Mouse (Mus musculus) thymus, postnatal 36 days (tissue): ENCODE data around the gene Hephl1.
"Not testable (repeated sequence)": the region's sequence is repeated elsewhere in the genome, so short reads cannot be mapped to it uniquely, and the experiment has no call there.

Experiments
- DNase-seq, 2 experiments: peaks; one replicate each; pipeline ENCODE4 v3.0.0; 2022; ENCODE audit warnings: mixed read lengths in 2 of 2

The Hephl1 gene

DNA sequence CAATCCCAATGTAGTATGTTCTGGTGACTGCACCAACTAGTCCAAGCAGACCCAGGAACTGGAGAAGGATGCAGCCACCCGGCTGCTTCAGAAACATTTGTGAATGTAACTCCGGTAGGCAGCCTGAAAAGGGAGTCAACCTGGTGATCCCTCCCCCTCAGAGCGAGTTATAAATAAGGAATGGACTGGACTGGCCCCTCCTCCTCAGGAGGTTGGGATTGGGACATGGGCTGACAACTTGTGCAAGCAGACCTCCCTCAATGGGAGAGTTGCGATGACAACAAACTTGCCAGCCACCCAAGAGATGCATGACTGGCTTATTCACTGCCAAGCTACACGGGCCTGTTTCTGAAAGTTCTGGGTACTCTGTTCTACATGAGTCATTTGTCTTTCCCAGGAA, at the start of gene Hephl1:
Gene Hephl1, minus strand, starts transcription at position 101 of the 400 bp plus-strand sequence.
- no peak for DNase-seq

DNA sequence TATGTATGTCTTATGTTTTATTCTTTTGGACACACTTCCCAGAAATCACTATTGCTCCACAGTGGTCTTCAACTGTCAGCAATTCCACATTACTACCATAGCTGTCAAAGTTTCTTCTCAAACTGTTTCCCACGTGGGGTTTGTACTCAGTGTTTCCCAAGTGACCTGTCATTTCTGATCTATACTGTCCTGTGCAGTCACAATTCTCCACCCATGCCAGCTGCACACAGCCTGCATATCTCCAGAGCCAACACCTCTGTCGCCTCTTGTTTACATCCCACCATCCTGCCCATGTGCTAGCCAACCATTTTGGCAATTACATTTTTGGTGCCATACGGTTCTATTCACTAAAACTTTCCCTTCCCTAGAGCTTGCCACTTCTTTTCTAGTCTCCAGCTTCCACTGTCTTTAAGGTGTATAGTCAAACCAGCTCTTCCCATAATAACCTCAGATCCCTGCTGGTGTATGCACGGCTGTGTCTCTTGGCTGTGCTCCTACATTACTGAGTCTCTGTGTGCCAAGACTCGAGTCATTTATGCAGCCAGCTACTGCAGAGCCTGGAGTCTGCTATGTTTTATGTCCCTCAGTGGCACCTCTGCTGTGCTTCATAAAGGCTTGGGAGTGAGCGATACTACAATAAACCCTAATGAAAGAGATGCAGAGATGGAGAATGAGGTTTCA, 37.5 kb upstream of the Hephl1 start:
- DNase-seq: no peak

DNA sequence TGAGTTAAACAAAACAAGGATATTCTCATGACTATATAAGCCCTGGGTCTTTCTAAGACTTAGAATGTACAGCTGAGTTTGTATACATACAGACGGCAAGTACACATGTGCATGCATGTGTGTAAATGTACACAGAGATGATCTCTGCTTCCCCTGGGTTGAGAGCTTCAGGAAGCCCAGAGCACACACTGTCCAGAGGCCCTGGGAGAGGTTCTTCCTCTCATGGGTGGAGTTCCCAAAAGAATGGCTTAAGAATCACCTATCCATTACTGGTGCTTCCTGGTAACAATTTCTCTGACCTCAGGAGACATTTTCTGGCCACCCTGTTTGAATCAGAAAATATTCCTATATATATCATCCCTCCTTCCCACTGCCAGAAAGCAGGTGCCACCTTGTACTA, 28.6 kb upstream of the Hephl1 start:
- DNase-seq: no peak

DNA sequence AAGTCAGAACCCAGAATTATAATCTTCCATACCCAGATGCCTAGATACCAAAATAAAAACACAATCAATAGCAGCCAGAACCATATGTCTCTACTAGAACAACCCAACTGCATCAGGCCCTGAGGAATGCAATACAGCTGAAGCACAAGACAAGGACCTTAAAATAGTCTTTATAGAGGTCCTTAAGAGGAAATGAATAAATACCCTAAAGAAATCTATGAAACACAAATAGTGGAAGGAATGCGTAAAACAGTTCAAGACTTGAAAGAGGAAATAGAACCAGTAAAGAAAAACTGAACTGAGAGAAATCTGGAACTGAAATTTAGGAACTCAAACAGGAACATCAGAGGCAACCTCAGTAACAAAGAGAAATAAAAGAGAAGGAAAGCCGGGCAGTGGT, 14.0 kb upstream of the Hephl1 start:
- DNase-seq: no peak

DNA sequence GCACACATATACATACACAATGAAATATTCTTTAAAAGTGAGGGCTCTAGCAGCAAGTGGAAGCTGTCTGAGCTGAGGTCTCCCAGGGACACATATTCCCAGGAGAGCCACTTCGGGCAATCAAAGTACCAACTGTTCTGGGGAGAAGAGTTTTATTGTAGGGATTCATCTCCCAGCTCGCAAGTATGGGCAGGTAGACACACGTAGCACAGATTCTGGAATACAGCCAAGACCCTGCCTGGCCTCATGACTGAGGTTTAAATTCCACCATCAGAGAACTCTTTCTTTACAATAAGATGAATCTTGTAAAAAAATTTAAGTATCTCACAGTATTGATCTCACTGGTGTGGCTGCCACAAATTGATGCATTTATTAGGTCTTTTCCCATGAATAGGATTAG, 10.5 kb upstream of the Hephl1 start:
- DNase-seq: no peak

DNA sequence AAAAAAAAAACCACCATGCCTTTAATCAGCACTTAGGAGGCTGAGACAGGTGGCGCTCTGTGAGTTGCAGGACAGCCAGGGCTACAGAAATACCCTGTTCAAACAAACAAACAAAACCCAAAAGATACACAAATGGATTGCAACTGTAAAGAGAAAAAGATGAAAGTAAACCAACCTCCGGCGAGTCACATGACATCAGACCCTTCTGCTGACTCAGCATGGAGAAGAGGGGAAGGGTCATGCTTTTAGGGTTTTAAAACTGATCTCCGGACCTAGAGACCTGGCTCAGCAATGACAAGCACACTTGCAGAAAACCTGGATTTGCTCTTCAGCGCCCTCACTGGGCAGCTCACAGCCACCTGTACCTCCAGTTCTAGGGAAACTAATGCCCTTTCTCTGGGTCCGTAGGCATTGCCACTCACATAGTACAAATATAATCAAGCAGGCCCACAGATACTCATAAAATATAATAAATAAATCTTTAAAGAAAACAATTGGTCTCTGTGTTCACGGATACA, 9.0 kb upstream of the Hephl1 start:
- peak in 1 of 2 experiments; percentile 15 for DNase-seq

DNA sequence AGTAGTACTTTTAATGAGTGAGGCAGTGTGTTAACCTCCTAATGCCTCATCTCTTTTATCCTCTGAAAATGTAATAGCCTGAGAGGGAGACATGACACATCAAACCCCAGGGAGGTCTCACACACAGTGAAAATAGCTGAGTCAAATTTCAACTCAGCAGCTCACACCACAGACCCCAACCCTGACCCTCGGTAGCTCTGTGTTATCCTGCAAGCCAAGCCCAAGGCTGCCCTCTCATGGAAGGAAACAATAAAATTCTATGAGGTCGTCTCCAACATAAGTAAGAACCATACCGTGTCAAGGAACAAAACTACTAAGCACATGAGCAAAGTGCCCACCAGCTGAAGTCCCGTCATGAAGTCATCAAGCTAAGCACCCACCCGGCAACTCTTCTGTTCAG, 8.3 kb upstream of the Hephl1 start:
- DNase-seq: no peak

DNA sequence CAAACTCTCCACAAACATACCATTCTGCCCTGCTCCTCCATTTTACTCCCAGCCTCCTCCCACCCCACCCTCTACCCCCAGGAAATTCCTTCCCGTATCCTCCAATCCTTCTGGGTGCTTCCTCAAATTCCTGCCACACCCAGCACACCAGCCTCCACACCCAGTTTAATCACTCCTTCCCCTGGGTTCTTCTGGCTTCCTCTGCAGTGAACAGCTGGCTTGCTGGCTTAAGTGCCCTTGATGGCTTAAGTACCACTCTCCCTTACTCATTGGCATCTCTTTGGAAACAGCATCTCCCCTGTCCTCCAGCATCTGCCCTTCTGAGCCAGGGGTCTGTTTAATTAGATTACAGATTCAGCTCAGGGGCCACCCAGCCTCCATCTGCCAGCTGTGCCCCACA, 7.6 kb upstream of the Hephl1 start:
- no peak for DNase-seq

DNA sequence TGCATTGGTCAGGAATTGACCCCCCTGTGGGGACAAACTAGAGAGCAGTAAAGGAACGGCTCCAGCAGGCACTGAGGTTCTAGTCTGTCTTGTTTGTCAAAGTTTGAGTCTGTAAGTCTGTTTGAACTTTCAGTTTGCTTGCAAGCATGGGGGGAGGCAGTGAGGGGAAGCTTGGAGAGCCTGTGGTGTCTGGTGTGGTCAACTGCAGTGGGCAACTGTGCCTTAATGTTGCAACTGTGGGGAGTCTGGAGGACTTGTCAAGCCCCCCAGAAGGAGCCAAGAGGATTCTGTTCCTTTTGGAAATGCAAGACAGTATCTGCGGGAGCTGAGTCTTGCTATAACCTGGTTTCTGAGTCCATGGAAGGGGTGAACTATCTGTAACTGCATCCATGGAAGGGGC, 4.3 kb upstream of the Hephl1 start:
- no peak for DNase-seq

DNA sequence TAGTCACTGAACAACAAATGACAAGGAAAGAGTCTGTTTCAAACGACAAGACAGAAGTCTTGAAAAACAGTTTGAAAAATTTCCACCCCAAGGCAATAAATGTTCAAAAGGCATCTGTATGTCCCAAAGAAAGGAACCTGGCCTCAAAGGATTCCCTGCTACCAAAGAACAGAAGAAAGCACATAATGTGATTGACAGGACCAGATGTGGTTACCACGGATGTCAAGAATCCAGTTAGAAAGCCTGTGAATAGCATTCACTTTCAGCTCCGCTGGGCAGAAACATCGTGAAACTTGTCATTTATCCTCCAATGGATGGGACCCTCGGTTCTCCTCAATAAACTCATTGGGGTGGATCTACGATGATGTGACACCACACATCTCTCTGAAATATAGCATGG, 2.2 kb upstream of the Hephl1 start:
- no peak for DNase-seq

DNA sequence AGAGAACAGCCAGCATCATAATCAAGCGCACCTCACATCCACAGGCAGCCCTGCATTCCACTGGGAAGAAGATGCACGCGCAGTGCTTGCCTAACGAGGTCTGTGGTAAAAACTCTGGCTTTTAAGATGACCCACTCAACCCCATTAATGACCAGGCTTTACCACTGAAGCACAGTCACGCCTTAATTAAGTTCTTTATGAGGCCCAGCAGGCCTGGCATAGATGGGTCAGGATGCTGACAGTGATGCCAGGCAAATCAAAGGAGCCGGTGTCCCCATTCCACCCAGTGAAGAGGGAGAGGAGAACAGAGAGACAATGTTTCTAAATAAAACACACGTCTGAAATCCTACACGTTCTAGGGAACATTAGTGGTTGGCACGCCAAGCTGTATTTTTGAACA, 3.8 kb downstream of the Hephl1 start:
- no peak for DNase-seq

DNA sequence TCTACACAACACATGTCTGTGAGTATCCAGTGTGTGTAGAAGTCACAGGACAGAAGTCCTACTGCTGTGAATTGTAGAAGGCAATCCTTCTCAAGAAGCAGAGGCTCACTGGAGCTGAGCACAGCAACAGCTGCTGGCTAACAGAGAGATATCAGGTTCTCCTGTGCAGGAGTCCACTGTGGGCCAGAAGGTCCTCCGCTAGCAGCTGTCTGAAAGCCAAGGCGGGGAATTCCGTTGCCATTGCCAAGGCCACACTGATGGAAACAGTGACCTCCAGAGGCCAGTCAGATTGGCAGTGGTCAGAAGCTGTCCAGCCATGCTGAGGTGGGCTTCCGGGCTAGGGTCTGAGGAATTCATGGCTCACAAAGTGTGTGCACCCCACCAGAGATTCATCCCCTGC, 6.8 kb downstream of the Hephl1 start:
- no peak for DNase-seq

DNA sequence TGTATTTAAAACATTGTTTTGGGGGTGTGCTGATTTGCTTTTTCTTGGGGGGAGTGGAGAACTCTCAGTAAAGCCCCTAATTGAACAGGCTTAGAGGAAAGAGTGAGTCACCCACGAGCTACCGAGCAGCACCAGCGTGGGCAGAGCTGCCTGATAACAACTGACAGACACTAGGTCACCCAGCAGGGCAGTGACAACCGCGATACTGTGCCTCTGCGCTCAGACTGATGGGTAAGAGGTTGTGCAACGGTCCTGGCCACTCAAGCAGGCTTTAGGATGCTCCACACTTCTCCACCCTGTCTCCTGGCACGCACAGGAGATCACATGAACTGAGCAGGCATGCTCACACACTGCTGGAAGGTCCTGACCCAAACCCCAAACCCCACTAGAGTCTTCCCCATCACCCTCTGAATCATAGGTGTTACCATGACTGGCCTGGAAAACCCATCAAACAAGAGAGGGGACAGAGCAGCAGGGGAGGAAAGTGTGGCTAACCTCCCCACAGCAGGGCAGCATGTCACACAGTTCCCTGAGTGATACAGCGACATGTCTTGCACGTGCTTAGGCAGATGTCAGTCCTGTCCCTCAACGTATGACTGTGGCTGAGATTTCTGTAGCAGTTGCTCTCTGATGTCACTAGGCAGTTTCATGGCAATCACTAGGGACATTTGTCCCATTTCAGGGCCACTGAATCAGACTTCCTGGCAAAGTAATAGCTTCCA, 8.2 kb downstream of the Hephl1 start:
- no peak for DNase-seq

DNA sequence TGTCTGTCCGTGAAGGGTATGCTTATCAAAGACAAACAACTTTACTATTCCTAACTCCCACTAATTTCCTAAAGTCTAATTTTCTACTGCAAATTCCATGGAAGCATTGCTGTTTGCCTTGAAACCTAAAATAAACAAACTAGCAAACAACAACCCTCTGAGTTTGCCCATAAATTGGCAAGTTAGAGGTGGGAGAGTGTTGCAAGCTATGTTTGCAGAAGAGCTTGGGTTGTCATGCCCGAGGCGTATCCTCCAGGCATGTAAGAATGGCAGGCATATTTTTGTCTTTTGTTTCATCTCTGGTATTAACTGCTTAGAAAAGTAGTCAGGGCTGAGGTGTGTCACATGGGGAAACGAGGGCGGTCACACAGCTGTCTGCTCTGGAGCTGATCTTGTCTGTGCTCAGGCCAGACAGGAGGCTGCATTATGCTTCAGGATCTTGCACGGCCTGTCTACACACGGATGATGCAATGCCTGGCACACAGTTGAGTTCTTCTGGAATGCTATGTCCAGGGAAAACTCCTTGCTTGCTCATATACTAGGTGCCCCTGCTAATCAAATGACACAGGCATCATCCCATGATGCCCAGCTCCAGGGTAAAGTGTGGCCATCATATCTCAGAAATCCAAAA, 10.3 kb downstream of the Hephl1 start:
- no peak for DNase-seq

DNA sequence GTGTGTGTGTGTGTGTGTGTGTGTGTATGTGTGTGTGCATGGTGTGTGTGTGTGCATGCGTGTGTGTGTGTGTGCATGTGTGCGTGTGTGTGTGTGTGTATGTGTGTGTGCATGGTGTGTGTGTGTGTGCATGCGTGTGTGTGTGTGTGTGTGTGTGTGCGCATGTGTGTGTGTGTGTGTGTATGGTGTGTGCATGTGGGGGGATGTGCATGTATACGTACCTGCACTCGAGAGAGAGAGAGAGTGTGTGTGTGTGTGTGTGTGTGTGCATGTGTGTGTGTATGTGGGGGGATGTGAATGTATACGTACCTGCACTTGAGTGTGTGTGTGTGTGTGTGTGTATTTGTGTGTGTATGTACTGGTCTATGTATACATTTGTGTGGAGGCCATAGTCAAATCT, 13.5 kb downstream of the Hephl1 start:
- DNase-seq: not testable (repeated sequence)

DNA sequence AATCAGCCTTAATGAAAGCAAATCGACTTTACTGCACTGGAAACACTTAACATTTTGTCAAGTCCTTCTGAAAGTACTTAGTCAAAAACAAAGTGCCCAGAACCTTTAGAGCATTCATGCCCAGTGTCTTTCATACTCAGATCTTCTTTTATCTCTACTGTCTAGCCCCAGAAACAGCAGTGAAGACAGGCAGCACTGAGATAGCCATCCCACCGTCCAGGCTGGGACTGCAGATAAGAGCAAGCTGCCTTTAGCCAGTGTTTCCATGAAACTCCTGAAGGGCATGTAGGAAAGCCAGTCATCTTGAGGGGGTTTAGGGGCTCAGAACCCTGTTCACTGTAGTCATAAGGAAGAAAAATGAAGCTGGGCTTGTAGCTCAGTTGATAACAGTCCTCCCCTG, 14.7 kb downstream of the Hephl1 start:
- no peak for DNase-seq

DNA sequence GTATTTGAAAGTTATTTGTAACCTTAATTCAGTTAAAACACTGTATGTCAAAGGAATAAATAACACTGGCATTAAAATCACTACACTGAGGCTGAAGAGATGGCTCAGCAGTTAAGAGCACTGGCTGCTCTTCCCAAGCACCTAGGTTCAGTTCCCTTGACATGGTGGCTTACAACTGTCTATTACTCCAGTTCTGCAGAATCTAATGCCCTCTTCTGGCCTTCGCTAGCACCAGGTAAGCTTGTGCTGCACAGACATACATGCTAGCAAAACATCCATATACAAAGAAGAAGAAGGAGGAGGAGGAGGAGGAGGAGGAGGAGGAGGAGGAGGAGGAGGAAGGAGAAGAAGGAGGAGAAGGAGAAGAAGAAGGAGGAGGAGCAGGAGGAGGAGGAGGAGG, 15.7 kb downstream of the Hephl1 start:
- no peak for DNase-seq

DNA sequence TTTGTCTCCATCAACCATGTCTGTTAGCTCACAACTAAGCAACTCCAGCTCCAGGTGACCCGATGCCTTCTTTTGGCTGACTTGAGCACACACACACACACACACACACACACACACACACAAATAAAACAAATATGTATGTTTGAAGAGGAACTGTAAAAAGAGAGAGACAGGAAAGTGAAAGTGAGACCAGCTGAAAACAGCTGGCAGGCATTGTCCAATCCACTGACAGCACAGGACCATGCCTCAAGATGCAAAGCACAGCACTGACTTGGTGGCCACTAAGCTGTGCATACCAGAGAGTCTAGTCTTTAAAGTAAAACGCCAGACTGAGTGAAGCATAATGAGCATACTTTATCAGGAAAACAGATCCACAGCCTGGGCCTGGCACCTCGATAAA, 16.7 kb downstream of the Hephl1 start:
- no peak for DNase-seq

DNA sequence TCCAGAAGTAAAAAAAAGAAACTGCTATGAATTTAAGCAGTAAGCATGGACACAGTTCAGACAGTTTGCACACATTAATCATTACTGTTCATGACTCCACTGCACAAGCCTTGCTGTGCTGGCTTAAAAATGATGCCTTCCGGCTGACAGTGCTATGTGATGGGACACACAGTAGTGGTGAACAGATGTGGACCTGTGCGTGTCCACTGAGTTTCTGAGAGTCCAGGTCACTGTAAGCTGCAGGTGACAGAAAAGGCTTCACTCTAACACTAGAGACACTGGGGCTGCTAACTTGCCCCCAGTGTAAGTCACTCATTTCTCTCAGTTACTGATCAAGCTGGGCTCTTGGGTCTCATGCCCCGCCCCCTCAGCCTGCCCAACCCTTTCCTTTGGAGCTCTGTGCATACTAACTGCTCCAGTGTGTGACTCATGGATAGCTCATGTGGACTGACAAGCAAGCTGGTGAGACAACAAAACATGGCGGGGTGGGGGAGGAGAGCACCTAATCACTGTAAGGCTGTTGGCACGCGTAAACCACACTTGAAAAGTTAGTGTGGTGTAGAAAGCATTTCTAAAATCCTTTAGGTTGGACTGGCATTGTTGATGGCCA, 43.1 kb downstream of the Hephl1 start:
- DNase-seq: no peak

DNA sequence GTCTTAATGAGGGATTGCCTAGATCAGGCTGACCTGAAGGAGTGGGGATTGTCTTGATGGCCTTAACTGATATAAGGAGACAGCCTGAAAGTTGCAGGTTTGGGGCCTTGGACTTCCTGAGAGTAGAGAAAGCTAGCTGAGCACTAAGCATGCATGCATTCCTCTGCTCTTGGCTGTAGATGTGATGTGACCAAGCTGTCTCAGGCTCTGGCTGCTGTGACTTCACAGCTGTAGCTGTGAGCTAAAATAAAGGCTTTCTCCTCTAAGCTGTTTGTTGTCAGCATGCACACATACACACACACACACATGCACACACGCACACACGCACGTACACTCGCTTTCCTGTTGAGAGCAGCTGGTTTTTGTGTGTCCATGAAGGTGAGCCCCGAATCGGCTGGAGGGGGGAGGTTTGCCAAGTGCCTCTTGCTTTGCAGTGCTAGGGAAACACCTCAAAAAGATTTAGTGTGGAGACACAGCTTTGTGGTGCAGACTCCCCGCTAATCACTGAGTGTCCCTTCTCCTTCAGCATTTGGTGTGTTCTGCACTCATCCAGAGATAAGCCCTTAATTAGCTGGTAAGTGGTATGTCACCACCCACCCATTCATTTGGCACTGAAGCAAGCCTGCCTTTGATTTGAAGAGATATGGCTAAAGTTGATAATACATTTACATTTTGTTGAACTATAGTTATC, 43.8 kb downstream of the Hephl1 start:
- no peak for DNase-seq

DNA sequence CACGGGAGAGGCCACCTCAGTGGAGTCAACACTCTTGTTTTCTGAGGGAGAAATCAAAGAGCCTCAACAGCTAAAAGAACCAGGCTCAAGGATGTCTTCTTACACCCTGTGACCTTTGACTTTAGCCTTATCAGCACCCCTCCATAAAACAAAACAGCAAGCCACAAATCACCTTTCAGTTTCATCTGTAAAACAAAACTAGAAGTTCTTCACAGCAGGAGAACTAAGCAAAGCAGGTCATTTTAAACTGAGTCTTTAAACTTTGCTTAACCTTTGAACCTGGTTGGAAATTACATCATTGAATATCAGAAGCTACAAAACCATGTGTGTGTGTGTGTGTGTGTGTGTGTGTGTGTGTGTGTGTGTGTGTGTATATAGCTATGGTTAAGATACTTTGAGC, 47.7 kb downstream of the Hephl1 start:
- DNase-seq: no peak

DNA sequence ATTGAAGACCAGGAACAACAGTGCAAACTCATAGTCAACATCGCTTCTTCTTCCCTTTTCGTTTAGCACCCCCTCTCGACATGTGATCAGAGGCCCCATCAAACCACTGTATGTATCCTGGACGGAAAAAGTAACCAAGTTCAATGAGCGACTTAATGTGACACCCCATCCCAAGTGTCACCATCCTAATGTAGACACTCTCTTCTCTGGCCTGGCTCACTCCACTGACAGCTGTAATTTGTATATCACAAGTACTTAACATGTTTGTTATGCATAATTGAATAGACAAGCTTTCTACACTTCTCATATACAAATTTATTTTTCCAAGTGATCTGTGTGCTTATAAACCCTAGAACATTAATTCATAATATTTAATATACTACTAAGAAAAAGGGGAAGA, 51.1 kb downstream of the Hephl1 start:
- no peak for DNase-seq

DNA sequence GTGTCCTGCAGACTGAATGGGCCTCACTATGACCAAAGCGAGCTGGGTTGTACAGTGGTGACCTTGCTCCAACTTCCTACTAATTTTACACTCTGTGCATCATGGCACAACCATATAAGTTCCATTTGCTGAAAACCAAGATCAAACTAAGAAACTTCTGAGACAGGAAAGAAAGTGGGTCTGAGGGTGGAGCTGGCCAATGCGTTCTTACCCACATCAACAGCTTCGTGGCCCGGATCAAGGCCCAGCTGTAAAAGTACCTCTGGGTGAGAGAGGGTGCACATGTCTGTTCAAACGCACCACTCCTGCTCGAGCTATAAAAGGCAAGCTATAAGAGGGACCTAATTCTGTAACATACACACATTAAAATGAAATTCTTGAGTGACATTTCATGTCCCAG, 51.9 kb downstream of the Hephl1 start:
- DNase-seq: peak in 1 of 2 experiments; percentile 19
